Mouse (Mus musculus) kidney, postnatal 14 days (tissue): ENCODE measurements around the gene Ubiad1.

Experiments
- DNase-seq: peaks from one replicate; pipeline ENCODE4 v3.0.0; 2022; ENCODE audit warnings: mixed read lengths

Gene Ubiad1

DNA sequence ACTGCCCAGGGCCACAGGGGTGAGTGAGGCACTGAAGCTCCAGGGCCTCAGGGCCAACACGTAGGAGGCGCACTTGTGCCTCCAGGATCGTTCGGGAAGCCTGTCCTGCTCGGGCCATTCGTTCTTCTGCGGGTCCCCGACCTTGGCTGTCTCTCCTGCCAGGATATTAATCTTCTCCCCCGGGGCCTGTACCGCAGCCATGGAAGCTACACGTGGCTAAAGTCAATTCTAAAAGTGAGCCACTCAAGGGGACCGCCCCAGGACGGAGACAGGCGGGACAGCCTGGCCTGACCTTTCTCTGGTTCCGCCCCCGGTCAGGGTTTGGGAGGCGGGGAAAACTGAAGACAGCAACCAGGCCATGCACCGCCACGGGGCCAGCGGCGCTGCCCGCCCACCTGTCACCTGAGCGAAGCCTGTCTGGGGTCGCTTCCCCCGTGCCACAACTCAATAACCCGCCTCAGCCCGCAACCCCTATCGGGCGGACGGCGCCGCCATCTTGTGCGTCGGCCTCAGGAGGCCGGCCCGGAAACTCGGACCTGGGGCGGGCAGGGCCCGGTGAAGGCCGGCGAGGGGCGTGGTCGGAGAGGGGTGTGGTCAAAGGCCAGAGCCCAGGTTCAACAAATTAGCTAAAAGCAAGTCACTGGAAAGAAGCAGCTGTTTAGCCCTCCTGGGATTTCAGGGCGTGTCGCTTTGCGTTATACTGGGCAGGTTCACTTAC, at the start of gene Ubiad1:
Ubiad1 (minus strand) TSS at position 522 of the 718 bp plus-strand sequence.
- DNase-seq = peak; percentile 91

DNA sequence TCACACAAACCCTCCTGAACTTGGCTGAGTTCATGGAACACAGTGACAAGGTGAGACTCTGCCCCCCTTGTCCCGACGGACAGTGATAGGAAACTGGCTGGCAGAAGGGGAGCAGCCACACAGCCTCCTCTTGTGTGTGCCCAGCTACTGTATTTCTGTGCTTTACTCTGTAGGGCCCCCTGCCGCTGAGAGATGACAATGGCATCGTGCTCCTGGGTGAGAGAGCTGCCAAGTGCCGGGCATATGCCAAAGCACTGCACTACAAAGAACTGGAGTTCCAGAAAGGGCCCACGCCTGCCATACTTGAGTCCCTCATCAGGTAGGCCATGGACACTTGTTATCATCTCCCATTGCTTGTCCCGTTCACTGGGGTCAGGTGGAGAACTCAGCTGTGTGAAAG, 46.9 kb upstream of the Ubiad1 start:
- DNase-seq = no peak

- peak; percentile 80 for DNase-seq
Observed at GRCm38 (mm10) chr4:148490502-148490901, 45.9 kb upstream of the Ubiad1 start.

DNA sequence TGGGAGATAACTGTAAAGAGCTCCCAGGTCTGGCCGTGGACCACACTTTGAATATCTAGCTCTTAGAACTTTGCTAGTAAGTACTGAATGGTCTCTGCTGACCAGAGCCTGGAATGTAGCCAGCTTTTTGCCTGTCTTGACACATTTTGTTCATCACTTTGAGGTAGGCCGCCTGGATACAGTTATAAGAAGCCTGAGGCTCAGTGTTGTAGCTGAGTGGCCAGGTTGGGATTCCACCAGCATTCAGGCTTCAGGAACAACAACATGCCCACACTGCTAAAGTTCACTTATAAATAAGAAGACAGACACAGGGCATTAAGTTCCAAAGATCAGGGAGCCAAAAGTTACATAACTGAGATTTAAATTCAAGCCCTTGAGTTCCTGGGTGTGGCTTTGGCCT, 43.3 kb upstream of the Ubiad1 start:
- peak; percentile 73 for DNase-seq

DNA sequence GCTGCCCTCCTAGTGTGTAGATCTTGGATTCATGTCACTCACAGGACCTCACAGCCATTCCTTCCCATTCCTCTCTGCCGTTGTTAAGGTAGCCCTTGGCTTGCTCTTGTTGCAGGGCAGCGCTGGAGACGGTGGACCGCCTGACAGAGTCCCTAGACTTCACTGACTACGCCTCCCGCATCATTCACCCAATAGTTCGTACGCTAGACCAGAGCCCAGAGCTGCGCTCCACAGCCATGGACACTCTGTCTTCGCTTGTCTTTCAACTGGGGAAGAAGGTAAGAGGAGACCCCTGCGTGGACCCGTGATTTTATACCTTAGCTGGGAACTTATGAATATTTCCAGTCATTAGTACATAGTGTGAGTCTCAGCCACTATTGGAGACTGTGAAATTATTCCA, 39.9 kb upstream of the Ubiad1 start:
- DNase-seq = no peak

GRCm38 (mm10) chr4:148481557-148482168, 37.1 kb upstream of the Ubiad1 start:
- DNase-seq = no peak

GRCm38 (mm10) chr4:148480245-148480644, 35.7 kb upstream of the Ubiad1 start:
- no peak for DNase-seq

- DNase-seq = peak; percentile 75
Observed at GRCm38 (mm10) chr4:148473496-148473895, 28.9 kb upstream of the Ubiad1 start.

GRCm38 (mm10) chr4:148472436-148473174, 28.0 kb upstream of the Ubiad1 start:
- no peak for DNase-seq

DNA sequence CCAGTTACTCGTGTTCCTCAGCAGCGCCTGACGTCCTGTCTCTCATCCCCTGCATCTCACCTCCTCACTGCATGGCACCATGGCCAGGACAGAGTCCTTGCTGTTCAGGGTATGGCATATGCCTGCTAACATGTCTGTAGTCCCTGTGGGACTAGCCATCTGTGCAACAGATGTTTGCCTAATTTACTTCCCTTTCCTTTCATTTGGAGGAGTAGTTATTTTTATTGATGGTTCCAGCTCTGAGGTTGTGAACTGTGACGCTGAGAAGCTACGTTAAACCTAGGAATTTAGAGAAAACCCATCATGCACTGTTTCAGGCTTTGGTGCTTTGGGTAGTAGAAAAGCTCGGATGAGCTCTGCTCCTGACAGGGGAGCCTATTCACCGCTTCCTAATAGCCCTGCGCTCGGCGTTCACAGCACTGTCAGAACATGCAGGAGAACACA, 26.8 kb upstream of the Ubiad1 start:
- no peak for DNase-seq

DNA sequence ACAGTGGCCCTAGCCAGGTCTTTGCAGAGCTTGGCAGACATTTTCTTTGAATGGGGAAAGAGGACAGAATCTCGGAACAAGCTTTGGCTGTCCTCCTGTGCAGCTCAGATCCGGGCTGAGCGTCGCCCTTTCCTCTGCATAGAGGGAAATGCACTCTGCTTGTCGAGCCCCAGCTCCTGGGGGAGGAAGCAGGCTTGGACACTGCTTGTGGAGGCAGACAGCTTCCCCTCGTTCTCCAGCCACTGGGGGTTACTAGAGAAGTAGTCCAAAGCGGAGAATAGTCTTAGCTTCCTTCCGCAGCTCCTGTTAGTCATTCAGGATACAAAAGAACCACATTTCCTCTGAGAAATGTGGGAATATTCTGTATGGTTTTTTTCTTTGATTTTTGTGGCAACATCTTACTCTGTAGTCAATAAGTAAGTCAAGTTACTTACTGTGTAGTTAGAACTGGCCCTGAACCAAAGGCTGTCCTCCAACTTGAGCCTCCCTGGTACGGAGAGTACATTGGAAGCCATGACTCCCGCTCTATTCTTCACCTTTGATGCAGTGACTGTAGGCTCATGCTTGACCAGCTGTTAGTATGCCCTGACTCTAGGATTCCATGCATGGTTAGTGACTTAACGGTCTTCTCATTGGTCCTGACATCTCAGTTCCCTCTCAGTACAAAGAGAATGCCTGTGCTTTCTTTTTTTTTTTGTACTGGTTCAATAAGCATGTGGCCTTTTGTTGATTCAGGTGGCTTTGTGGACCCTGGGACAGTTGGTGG, 25.1 kb upstream of the Ubiad1 start:
- no peak for DNase-seq

DNA sequence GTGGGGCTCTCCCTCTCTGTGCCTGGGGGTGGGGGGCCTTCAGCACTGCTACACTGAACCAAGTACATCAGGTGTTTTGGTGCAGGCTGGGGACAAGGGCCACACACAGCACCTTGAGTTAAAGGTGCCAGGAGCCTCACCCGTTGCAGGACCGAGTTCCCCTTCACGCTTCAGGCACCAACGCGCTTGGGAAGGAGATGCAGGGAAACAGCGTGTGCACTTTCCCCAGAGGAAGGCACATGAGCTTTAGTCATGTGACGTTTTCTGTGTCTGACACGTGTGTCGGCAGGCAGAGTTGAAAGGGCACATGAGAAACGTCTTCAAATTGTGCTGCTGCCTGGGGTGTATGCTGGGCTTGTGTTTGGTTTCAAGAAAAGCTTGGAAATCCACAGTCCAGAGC, 23.8 kb upstream of the Ubiad1 start:
- DNase-seq = no peak

DNA sequence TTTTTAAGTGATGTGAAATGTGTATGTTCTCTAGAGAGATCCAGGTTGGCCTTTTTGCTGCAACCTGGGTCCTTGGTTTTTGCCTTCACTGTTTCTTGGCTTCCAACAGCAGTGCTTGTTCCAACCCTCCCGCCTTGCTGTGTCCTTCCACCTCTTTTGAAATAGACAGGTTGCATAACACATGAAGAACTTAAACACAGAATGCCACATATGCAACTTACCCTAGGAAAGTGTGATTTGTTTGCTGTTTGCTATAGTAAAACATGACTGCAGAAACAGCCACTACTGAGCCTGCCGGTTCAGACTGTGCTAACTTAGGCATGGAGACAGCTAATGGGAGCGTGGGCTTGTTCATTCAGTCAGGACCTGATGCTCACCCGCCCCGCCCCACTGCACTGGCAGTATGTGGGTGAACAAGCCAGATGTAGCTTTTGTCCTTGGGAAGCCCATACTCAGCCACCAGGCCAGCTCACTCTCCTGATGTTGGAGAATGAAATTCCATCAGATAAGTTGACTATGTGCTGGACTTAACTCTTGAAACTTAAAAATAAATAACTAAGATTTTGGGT, 22.0 kb upstream of the Ubiad1 start:
- DNase-seq = no peak

GRCm38 (mm10) chr4:148464869-148465268, 20.3 kb upstream of the Ubiad1 start:
- no peak for DNase-seq

DNA sequence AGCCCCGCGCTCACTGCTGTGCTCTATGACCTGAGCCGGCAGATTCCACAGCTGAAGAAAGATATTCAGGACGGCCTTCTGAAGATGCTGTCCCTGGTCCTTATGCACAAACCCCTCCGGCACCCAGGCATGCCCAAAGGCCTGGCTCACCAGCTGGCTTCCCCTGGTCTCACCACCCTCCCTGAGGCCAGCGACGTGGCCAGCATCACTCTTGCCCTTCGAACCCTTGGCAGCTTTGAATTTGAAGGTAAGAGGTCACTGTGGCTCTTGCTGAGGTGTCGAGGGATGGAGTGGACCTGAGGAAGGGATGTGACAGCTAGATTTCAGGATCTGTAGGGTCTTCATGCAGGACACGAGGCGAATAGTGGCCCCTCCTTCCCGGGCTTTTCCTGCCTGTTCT, 19.7 kb upstream of the Ubiad1 start:
- DNase-seq = no peak

DNA sequence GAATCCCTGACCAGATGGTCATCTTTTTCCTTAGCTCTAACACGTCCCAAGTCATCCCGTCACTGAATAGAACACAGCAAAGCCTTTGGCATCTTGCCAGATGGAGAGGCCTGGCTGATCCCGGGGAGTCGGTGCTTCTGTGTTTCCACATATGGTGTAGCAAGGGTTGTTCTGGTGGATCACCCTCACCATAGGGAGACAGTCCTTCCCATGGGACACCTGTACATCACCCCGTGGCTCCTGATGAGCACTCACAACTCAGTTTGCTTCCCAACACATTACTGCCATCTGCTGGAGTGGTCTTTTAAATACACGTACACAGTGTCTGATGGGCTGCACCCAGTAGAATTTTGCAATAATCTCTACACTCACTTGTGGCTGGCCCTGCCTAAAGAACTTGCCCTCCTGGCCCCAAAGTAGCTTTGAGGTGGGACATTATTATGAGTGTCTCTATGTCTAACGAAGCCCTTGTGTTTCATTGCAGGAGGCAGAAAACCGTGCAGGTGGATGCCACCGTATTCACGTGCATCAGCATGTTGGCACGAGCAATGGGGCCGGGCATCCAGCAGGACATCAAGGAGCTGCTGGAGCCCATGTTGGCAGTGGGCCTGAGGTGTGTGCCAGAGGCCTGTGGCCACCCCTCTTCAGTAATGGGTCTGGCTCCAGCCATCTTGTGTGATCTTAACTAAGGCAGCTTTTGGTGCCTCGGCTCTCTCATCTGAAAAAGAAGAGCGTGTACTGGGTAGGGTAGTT, 18.8 kb upstream of the Ubiad1 start:
- peak; percentile 47 for DNase-seq

DNA sequence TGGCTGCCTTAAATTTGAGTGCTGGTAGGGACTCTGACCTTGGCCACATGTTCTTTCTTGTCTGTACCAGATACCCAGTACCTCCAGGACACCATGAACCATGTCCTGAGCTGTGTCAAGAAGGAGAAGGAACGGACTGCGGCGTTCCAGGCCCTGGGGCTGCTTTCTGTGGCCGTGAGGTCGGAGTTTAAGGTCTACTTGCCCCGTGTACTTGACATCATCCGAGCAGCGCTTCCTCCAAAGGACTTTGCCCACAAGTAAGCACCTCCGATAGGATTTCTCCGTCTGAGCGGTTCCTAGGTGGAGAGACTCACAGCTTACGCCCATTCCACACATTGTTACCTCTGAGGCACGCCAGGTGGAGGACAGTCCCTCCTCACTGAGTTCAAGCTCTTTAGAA, 18.1 kb upstream of the Ubiad1 start:
- DNase-seq = peak; percentile 64

GRCm38 (mm10) chr4:148461772-148462171, 17.2 kb upstream of the Ubiad1 start:
- DNase-seq = no peak

GRCm38 (mm10) chr4:148460656-148461284, 16.2 kb upstream of the Ubiad1 start:
- DNase-seq = no peak

DNA sequence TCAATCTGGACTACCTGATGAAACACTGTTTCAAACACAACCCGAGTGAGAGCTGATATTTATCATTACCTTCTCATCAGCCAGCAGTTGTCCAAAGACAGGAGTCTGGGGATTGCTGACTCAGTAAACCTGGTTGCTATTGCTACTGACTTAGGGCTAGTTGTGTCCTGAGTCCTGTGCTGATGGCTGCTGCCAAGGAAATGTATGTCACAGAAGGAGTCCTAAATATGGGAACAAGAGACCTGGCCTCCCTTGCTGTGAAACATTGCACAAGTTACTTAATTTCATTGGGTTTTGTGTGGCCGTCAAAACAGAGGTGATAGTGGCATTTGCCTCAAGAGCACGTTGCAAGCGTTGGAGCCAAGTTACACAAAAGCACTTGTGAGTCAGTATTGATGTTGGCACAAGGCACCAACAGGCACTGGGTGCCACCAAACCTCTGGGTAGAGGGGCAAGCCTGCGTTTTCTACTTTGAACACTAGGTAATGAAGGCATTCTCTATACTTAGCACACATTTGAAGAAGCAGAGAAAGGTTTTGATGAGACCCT, 11.0 kb upstream of the Ubiad1 start:
- no peak for DNase-seq

DNA sequence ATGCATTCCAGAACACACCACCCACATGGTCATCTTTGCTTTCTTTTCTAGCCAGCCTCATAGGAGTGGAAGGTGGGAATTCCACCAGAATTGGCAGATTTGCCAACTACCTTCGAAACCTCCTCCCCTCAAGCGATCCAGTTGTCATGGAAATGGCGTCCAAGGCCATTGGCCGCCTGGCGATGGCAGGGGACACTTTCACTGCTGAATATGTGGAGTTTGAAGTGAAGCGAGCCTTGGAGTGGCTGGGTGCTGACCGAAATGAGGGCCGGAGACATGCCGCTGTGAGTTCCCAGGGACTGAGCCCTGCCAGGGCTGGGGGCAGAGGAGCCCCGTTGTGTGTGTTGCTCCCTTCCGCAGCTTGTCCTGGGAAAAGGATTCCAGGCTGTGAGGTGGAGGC, 9.1 kb upstream of the Ubiad1 start:
- no peak for DNase-seq
